ENCODE assay signal across 8 mouse cellular contexts in genomic region chr2:153345454-153346220, GRCm38 (mm10). TPM values are rescaled to one million over a fixed set of nuclear protein-coding genes. Genes with fewer than 3 reads are reported as not detected.
DNase-seq lines count a peak whose midpoint lies in the region; ATAC-seq lines count a peak whose summit lies in the region.

Gene Asxl1, plus strand, starts transcription at chr2:153345829.

- H3K27ac ChIP-seq in forebrain, embryonic 14.5 days (ENCODE audit: low read depth, low read length), result peak within 1 kb of the TSS; percentile 97
- H3K27ac ChIP-seq in neural tube, embryonic 15.5 days (replicated peaks), result peak within 1 kb of the TSS; percentile 98

- under 1% methylated on average over 62 of the region's 79 CpGs for WGBS in forebrain, embryonic 14.5 days
- under 1% methylated on average over 68 of the region's 79 CpGs for WGBS in neural tube, embryonic 15.5 days

- H3K27me3 ChIP-seq in forebrain, embryonic 14.5 days (replicated peaks; ENCODE audit: control insufficient read depth, insufficient read depth, low read length), result no peaks in the 10 kb centered on the region
- H3K27me3 ChIP-seq in neural tube, embryonic 15.5 days (replicated peaks), result no peaks in the 10 kb centered on the region

- intact Hi-C loops in heart, postnatal 14 days (cut with DNase I), result loop anchor here (2.0 to 5.0 kb wide), 3 partner anchors 55 to 103 kb away; partner anchors contain the start of genes Kif3b, Plagl2 and Pofut1

- peak within 1 kb of the TSS; percentile 86 for H3K4me3 ChIP-seq in forebrain, embryonic 14.5 days (ENCODE audit: low read depth, low read length)
- H3K4me3 ChIP-seq in neural tube, embryonic 15.5 days (replicated peaks), result peak within 1 kb of the TSS; percentile 86

- no peaks in the 10 kb centered on the region for H3K9me3 ChIP-seq in forebrain, embryonic 14.5 days (replicated peaks; ENCODE audit: control insufficient read depth, low read length)
- no peaks in the 10 kb centered on the region for H3K9me3 ChIP-seq in neural tube, embryonic 15.5 days (replicated peaks)

- peaks cover 20% of the 10 kb centered on the region; the same call in 1 of the 2 replicates for H3K4me1 ChIP-seq in forebrain, embryonic 14.5 days (ENCODE audit: control insufficient read depth, insufficient read depth, low read length)
- H3K4me1 ChIP-seq in neural tube, embryonic 15.5 days, result peaks cover 37% of the 10 kb centered on the region

- peak within 1 kb of the TSS; percentile 91 for H3K9ac ChIP-seq in forebrain, embryonic 14.5 days (ENCODE audit: low read length)
- peak within 1 kb of the TSS; percentile 93 for H3K9ac ChIP-seq in neural tube, embryonic 15.5 days (replicated peaks)

- DNase-seq in ES-CJ7 (ENCODE audit: low read depth, low spot score), result peak; percentile 99
- DNase-seq in cerebellum, adult 11 months, result peak; percentile 93
- DNase-seq in forebrain, embryonic 14.5 days (ENCODE audit: low spot score), result peak; percentile 99
- peak; percentile 96 for DNase-seq in heart, postnatal 14 days
- peak; percentile 97 for DNase-seq in layer of hippocampus, adult 11-12 months (ENCODE audit: low spot score)
- peak; percentile 98 to 99 for DNase-seq in lung, adult 18-20 months
- DNase-seq in testis, postnatal 14 days (ENCODE audit: low spot score), result peak; percentile 98

- peak within 1 kb of the TSS; percentile 56 for H3K4me2 ChIP-seq in forebrain, embryonic 14.5 days (ENCODE audit: low read length)
- H3K4me2 ChIP-seq in neural tube, embryonic 15.5 days, result peak within 1 kb of the TSS; percentile 68

- no peaks in the 10 kb centered on the region for H3K36me3 ChIP-seq in forebrain, embryonic 14.5 days (ENCODE audit: control insufficient read depth, insufficient read depth, low read length)
- no peaks in the 10 kb centered on the region for H3K36me3 ChIP-seq in neural tube, embryonic 15.5 days

- peak; percentile 98 for ATAC-seq in forebrain, embryonic 14.5 days
- ATAC-seq in neural tube, embryonic 15.5 days (ENCODE audit: low FRiP score), result peak; percentile 97

RNA-seq across cellular contexts. Expression of gene Asxl1, which starts in this region (rescaled TPM):
- polyA plus RNA-seq in forebrain, embryonic 14.5 days (2014; fragmentation: Nextera tagmentation; extraction: Ambion mirVana), result 13.6 and 13.7 TPM in 2 replicates
- 10 to 100 TPM; 22.1 to 22.6 TPM for total RNA-seq in heart, postnatal 14 days (2021)
- polyA plus RNA-seq in neural tube, embryonic 15.5 days (2015; fragmentation: Nextera tagmentation; extraction: Ambion mirVana), result 10.2 and 10.6 TPM in 2 replicates

Comparison
In these comparisons a context has a peak if more than half of its experiments do, and no peak if none do; other contexts are left out.
1. Peak in every context shown above with its lines: DNase-seq, ATAC-seq, H3K4me3 ChIP-seq and H3K27ac ChIP-seq.